Mouse (Mus musculus): ENCODE measurements around the gene Olfr288. TPM values are rescaled to one million over a fixed set of nuclear protein-coding genes. Genes with fewer than 3 reads are reported as not detected.

Gene Olfr288
- polyA plus RNA-seq, 1 experiment from 2014 or later, result not detected

DNA sequence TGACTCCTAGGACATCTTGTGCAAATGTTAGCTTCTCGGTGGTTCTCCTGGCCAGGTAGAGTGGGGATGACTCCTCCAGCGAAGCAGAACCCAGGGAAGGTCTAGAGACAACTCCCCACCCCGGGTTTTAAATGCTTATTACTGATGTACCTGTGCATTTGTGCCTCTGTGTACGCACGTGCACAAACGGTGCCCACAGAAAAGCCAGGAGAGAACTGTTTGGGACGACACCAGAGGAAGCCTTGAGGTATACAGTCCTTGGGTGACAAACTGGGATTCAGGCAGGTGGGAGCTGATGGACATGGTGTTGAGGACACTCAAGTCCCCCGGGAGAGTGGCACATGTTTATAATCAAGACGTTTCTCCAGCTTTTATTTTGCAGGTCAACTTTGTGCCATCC, 24.4 kb downstream of the Olfr288 start:
- no peak for ATAC-seq (ENCODE audit: low read depth)
- H3K36me3 ChIP-seq (ENCODE audit: control insufficient read depth, insufficient read depth, low read length), result no peaks in the 10 kb centered on the region
- 70% methylated on average over 9 of the region's 9 CpGs for WGBS
- H3K9ac ChIP-seq (ENCODE audit: low read depth, low read length), result no peak overlapping the region
- DNase-seq (ENCODE audit: low spot score), result no peak
- no peak overlapping the region for H3K4me2 ChIP-seq (ENCODE audit: low read depth, low read length)
- no peaks in the 10 kb centered on the region for H3K4me1 ChIP-seq (ENCODE audit: control insufficient read depth, insufficient read depth, low read length)
- H3K4me3 ChIP-seq (ENCODE audit: low read depth, low read length), result no peak overlapping the region
- no peak overlapping the region for H3K27ac ChIP-seq (replicated peaks; ENCODE audit: low read depth, low read length)
- H3K9me3 ChIP-seq (ENCODE audit: control insufficient read depth, low read length), result no peaks in the 10 kb centered on the region
- H3K27me3 ChIP-seq (replicated peaks; ENCODE audit: control insufficient read depth, insufficient read depth, low read length), result peaks cover 68% of the 10 kb centered on the region

DNA sequence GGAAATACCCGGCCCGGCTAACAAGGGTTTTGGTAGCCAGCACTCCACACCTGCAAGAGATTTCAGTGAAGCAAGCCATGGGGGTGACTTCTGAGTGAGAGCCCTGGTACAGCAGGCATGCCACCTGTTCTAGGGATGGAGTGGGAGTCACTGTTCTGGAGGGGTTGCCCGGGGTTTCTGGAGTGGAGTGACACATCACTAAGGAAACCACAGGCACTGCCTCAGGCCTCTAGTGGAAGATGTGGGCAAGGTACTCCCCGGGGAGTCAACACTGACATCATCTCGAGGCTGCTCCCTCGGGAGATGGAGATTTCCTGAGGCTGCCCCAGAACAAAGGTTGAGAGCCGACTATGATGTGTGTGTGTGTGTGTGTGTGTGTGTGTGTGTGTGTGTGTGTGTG, 25.0 kb downstream of the Olfr288 start:
- Histone ChIP-seq H3K9me3 (ENCODE audit: control insufficient read depth, low read length) (no peaks in the 10 kb centered on the region), H3K4me1 (ENCODE audit: control insufficient read depth, insufficient read depth, low read length) (no peaks in the 10 kb centered on the region), H3K4me3 (ENCODE audit: low read depth, low read length) (no peak overlapping the region), H3K27ac (replicated peaks; ENCODE audit: low read depth, low read length) (no peak overlapping the region), H3K27me3 (replicated peaks; ENCODE audit: control insufficient read depth, insufficient read depth, low read length) (peaks cover 73% of the 10 kb centered on the region), H3K36me3 (ENCODE audit: control insufficient read depth, insufficient read depth, low read length) (no peaks in the 10 kb centered on the region), H3K4me2 (ENCODE audit: low read depth, low read length) (no peak overlapping the region), H3K9ac (ENCODE audit: low read depth, low read length) (no peak overlapping the region)
- DNase-seq (ENCODE audit: low spot score), result peak; percentile 34
- WGBS, result 32% methylated on average over 7 of the region's 7 CpGs
- no peak for ATAC-seq (ENCODE audit: low read depth)

GRCm38 (mm10) chr15:98168622-98169004, 26.7 kb downstream of the Olfr288 start:
- 6% methylated on average over 12 of the region's 19 CpGs for WGBS
- no peak overlapping the region for H3K27ac ChIP-seq (replicated peaks; ENCODE audit: low read depth, low read length)
- H3K4me1 ChIP-seq (ENCODE audit: control insufficient read depth, insufficient read depth, low read length), result no peaks in the 10 kb centered on the region
- H3K27me3 ChIP-seq (replicated peaks; ENCODE audit: control insufficient read depth, insufficient read depth, low read length), result peaks cover 74% of the 10 kb centered on the region
- DNase-seq (ENCODE audit: low spot score) (no peak), ATAC-seq (ENCODE audit: low read depth) (no peak)
- peak overlapping the region; percentile 45 for H3K4me3 ChIP-seq (ENCODE audit: low read depth, low read length)
- no peaks in the 10 kb centered on the region for H3K36me3 ChIP-seq (ENCODE audit: control insufficient read depth, insufficient read depth, low read length)
- peak overlapping the region; percentile 73 for H3K4me2 ChIP-seq (ENCODE audit: low read depth, low read length)
- no peaks in the 10 kb centered on the region for H3K9me3 ChIP-seq (ENCODE audit: control insufficient read depth, low read length)
- no peak overlapping the region for H3K9ac ChIP-seq (ENCODE audit: low read depth, low read length)

- H3K4me1 ChIP-seq (ENCODE audit: control insufficient read depth, insufficient read depth, low read length), result no peaks in the 10 kb centered on the region
- WGBS, result 3% methylated on average over 51 of the region's 69 CpGs
Measured at GRCm38 (mm10) chr15:98167645-98168621, 27.4 kb downstream of the Olfr288 start.

GRCm38 (mm10) chr15:98166963-98167644, 28.2 kb downstream of the Olfr288 start, which contains the start of gene Ccdc184:
Gene Ccdc184 (plus strand): TSS chr15:98167158.
- Histone ChIP-seq H3K36me3 (ENCODE audit: control insufficient read depth, insufficient read depth, low read length) (no peaks in the 10 kb centered on the region), H3K27me3 (replicated peaks; ENCODE audit: control insufficient read depth, insufficient read depth, low read length) (peaks cover 65% of the 10 kb centered on the region), H3K27ac (replicated peaks; ENCODE audit: low read depth, low read length) (no peak within 1 kb of the TSS; the same call in 1 of the 2 replicates), H3K9me3 (ENCODE audit: control insufficient read depth, low read length) (no peaks in the 10 kb centered on the region), H3K9ac (ENCODE audit: low read depth, low read length) (peak within 1 kb of the TSS; percentile 38; the same call in 1 of the 2 replicates), H3K4me2 (ENCODE audit: low read depth, low read length) (peak within 1 kb of the TSS; percentile 73), H3K4me1 (ENCODE audit: control insufficient read depth, insufficient read depth, low read length) (no peaks in the 10 kb centered on the region), H3K4me3 (ENCODE audit: low read depth, low read length) (peak within 1 kb of the TSS; percentile 45)
- WGBS, result 2% methylated on average over 18 of the region's 18 CpGs
- ATAC-seq (ENCODE audit: low read depth), result peak; percentile 64; the same call in 1 of the 2 replicates
- DNase-seq (ENCODE audit: low spot score), result no peak

More at GRCm38 (mm10) chr15:98167645-98168621, 27.4 kb downstream of the Olfr288 start:
- Histone ChIP-seq H3K36me3 (ENCODE audit: control insufficient read depth, insufficient read depth, low read length) (no peaks in the 10 kb centered on the region), H3K27ac (replicated peaks; ENCODE audit: low read depth, low read length) (no peak overlapping the region), H3K9ac (ENCODE audit: low read depth, low read length) (peak overlapping the region; percentile 38; the same call in 1 of the 2 replicates), H3K27me3 (replicated peaks; ENCODE audit: control insufficient read depth, insufficient read depth, low read length) (peaks cover 73% of the 10 kb centered on the region), H3K4me2 (ENCODE audit: low read depth, low read length) (peak overlapping the region; percentile 73), H3K9me3 (ENCODE audit: control insufficient read depth, low read length) (no peaks in the 10 kb centered on the region), H3K4me3 (ENCODE audit: low read depth, low read length) (peak overlapping the region; percentile 45)
- DNase-seq (ENCODE audit: low spot score) (peak; percentile 96), ATAC-seq (ENCODE audit: low read depth) (peak; percentile 88)

- 85% methylated on average over 5 of the region's 5 CpGs for WGBS
- Histone ChIP-seq H3K9me3 (ENCODE audit: control insufficient read depth, low read length) (no peaks in the 10 kb centered on the region), H3K4me3 (ENCODE audit: low read depth, low read length) (no peak within 1 kb of the TSS), H3K9ac (ENCODE audit: low read depth, low read length) (no peak within 1 kb of the TSS), H3K36me3 (ENCODE audit: control insufficient read depth, insufficient read depth, low read length) (no peaks in the 10 kb centered on the region), H3K4me2 (ENCODE audit: low read depth, low read length) (no peak within 1 kb of the TSS), H3K4me1 (ENCODE audit: control insufficient read depth, insufficient read depth, low read length) (no peaks in the 10 kb centered on the region), H3K27me3 (replicated peaks; ENCODE audit: control insufficient read depth, insufficient read depth, low read length) (peaks cover 52% of the 10 kb centered on the region), H3K27ac (replicated peaks; ENCODE audit: low read depth, low read length) (no peak within 1 kb of the TSS)
- DNase-seq (ENCODE audit: low spot score) (no peak), ATAC-seq (ENCODE audit: low read depth) (no peak)
Measured at GRCm38 (mm10) chr15:98165525-98165924, 29.8 kb downstream of the Olfr288 start, which contains the start of gene Asb8. Gene Asb8 (minus strand): TSS chr15:98165625.

DNA sequence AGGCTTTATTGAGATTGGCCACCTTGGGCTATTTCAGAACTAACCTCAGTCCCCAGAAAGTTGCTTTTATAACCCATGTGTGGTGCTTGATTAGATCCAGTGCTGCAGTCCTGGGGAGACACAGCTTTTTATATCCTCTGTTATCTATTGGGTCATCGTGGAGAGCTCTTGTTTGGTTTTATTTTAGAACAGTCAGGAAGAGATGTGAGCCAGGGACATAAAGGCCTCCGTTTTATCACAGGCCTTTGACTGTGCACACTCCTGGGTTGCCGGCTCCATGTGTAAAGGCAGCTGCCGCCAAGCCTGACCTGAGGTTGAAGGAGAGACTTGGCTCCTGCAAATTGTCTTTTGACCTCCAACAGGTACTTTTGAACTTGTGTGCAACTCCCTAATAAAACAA, 32.8 kb downstream of the Olfr288 start:
- Histone ChIP-seq H3K9me3 (ENCODE audit: control insufficient read depth, low read length) (no peaks in the 10 kb centered on the region), H3K4me1 (ENCODE audit: control insufficient read depth, insufficient read depth, low read length) (no peaks in the 10 kb centered on the region), H3K4me2 (ENCODE audit: low read depth, low read length) (no peak overlapping the region), H3K9ac (ENCODE audit: low read depth, low read length) (no peak overlapping the region), H3K36me3 (ENCODE audit: control insufficient read depth, insufficient read depth, low read length) (no peaks in the 10 kb centered on the region), H3K27me3 (replicated peaks; ENCODE audit: control insufficient read depth, insufficient read depth, low read length) (peaks cover 22% of the 10 kb centered on the region), H3K27ac (replicated peaks; ENCODE audit: low read depth, low read length) (no peak overlapping the region), H3K4me3 (ENCODE audit: low read depth, low read length) (no peak overlapping the region)
- DNase-seq (ENCODE audit: low spot score) (no peak), ATAC-seq (ENCODE audit: low read depth) (no peak)
- WGBS, result 73% methylated on average over 4 of the region's 4 CpGs

DNA sequence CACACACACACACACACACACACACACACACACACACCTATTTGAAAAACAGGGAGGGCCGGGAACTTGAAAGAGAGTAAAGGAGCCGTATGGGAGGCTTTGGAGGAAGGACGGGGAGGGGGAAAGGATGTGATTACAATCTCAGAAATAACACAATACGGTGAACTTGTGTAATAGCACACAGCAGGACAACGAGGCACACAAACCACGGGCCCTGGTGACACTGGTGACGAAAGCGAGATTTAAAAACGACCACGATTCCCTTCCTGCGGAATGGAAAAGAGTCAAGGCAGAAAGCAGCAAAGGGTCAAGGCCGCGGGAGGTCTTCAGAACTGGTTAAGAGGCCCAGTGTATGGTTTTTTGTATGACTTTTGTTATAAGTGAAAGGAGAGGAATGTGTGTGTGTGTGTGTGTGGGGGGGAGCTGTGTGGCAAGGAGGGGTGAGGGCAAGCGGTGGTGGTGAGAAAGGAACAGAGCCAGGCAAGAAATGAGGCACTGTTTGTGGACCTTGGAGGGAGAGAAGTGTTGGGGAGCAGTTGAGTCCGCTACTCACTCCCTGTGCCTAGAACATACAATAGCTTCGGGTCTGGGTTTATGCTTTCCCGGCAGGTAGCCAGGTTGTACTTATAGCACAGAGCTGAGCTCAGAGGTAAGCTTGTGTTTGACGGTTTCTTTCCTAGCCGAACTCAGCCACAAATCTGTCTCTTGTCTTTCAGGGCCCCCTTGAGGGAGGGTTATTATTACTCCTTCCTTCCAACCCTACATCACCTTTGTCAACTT, 34.1 kb downstream of the Olfr288 start:
- no peak overlapping the region for H3K27ac ChIP-seq (replicated peaks; ENCODE audit: low read depth, low read length)
- no peak overlapping the region for H3K4me2 ChIP-seq (ENCODE audit: low read depth, low read length)
- ATAC-seq (ENCODE audit: low read depth) (no peak), DNase-seq (ENCODE audit: low spot score) (no peak)
- no peaks in the 10 kb centered on the region for H3K9me3 ChIP-seq (ENCODE audit: control insufficient read depth, low read length)
- H3K36me3 ChIP-seq (ENCODE audit: control insufficient read depth, insufficient read depth, low read length), result no peaks in the 10 kb centered on the region
- H3K4me3 ChIP-seq (ENCODE audit: low read depth, low read length), result no peak overlapping the region
- 61% methylated on average over 19 of the region's 19 CpGs for WGBS
- H3K9ac ChIP-seq (ENCODE audit: low read depth, low read length), result no peak overlapping the region
- H3K4me1 ChIP-seq (ENCODE audit: control insufficient read depth, insufficient read depth, low read length), result no peaks in the 10 kb centered on the region
- H3K27me3 ChIP-seq (replicated peaks; ENCODE audit: control insufficient read depth, insufficient read depth, low read length), result peaks cover 8% of the 10 kb centered on the region; the same call in 1 of the 2 replicates

Measured in embryonic facial prominence, embryonic 14.5 days (tissue).